Mouse (Mus musculus): ENCODE results near the gene Tab1. TPM values are rescaled to one million over a fixed set of nuclear protein-coding genes. Genes with fewer than 3 reads are reported as not detected.
A peak's percentile ranks its signal among the peaks of the same experiment; 100 is the strongest.

The Tab1 gene
- polyA plus RNA-seq, 1 experiment = 53.8 TPM

- no peaks in the 10 kb centered on the region for H3K27me3 ChIP-seq (ENCODE audit: control insufficient read depth, insufficient read depth, low read length)
- 26% methylated on average over 4 of the region's 4 CpGs for WGBS
Observed at GRCm38 (mm10) chr15:80203406-80203805, 70.5 kb downstream of the Tab1 start.

GRCm38 (mm10) chr15:80206057-80206565 is 73.2 kb downstream of the Tab1 start:
- 85% methylated on average over 3 of the region's 3 CpGs for WGBS
- TF ChIP-seq CTCF (IDR thresholded peaks at IDR 0.05; ENCODE audit: borderline replicate concordance, control insufficient read depth, extremely low read depth, insufficient read depth, low read length, poor library complexity) = no peak
- no peak for TF ChIP-seq POLR2A (IDR thresholded peaks at IDR 0.05; ENCODE audit: control insufficient read depth, extremely low read depth, insufficient read depth, low read length, poor library complexity)
- no peak for DNase-seq
- H3K4me1 ChIP-seq (replicated peaks; ENCODE audit: control insufficient read depth, insufficient read depth, low read length) = no peaks in the 10 kb centered on the region
- H3K27me3 ChIP-seq (ENCODE audit: control insufficient read depth, insufficient read depth, low read length) = no peaks in the 10 kb centered on the region
- no peaks in the 10 kb centered on the region for H3K36me3 ChIP-seq (ENCODE audit: control insufficient read depth, insufficient read depth, low read length)
- no peak overlapping the region for H3K4me3 ChIP-seq (ENCODE audit: control insufficient read depth, insufficient read depth, low read length)
- H3K27ac ChIP-seq (ENCODE audit: control insufficient read depth, insufficient read depth, low read length) = no peak overlapping the region

More at GRCm38 (mm10) chr15:80203406-80203805, 70.5 kb downstream of the Tab1 start:
- Histone ChIP-seq H3K4me3 (ENCODE audit: control insufficient read depth, insufficient read depth, low read length) (no peak overlapping the region), H3K27ac (ENCODE audit: control insufficient read depth, insufficient read depth, low read length) (no peak overlapping the region), H3K4me1 (replicated peaks; ENCODE audit: control insufficient read depth, insufficient read depth, low read length) (no peaks in the 10 kb centered on the region), H3K36me3 (ENCODE audit: control insufficient read depth, insufficient read depth, low read length) (no peaks in the 10 kb centered on the region)
- peak; percentile 51 for DNase-seq
- no peak for TF ChIP-seq POLR2A (IDR thresholded peaks at IDR 0.05; ENCODE audit: control insufficient read depth, extremely low read depth, insufficient read depth, low read length, poor library complexity)
- TF ChIP-seq CTCF (IDR thresholded peaks at IDR 0.05; ENCODE audit: borderline replicate concordance, control insufficient read depth, extremely low read depth, insufficient read depth, low read length, poor library complexity) = no peak

- DNase-seq = no peak
- Histone ChIP-seq H3K4me1 (replicated peaks; ENCODE audit: control insufficient read depth, insufficient read depth, low read length) (no peaks in the 10 kb centered on the region), H3K27ac (ENCODE audit: control insufficient read depth, insufficient read depth, low read length) (no peak overlapping the region), H3K27me3 (ENCODE audit: control insufficient read depth, insufficient read depth, low read length) (no peaks in the 10 kb centered on the region), H3K4me3 (ENCODE audit: control insufficient read depth, insufficient read depth, low read length) (no peak overlapping the region), H3K36me3 (ENCODE audit: control insufficient read depth, insufficient read depth, low read length) (no peaks in the 10 kb centered on the region)
- 67% methylated on average over 4 of the region's 4 CpGs for WGBS
- TF ChIP-seq CTCF (IDR thresholded peaks at IDR 0.05; ENCODE audit: borderline replicate concordance, control insufficient read depth, extremely low read depth, insufficient read depth, low read length, poor library complexity) (no peak), POLR2A (IDR thresholded peaks at IDR 0.05; ENCODE audit: control insufficient read depth, extremely low read depth, insufficient read depth, low read length, poor library complexity) (no peak)
Observed at GRCm38 (mm10) chr15:80208446-80208845, 75.5 kb downstream of the Tab1 start.

Other genes with a start within 250 kb of the Tab1 start
- 92.3 and 98.5 TPM in 2 replicates for gene Apobec3, start 241.5 kb upstream of the Tab1 start, polyA plus RNA-seq (2012; rRNA removed)
- 61.9 and 72.6 TPM in 2 replicates for gene Cbx7, start 162.0 kb upstream of the Tab1 start, polyA plus RNA-seq (2012; rRNA removed)
- gene Pdgfb, start 118.2 kb upstream of the Tab1 start, polyA plus RNA-seq (2012; rRNA removed) = 10.9 and 11.6 TPM in 2 replicates
- 91.8 and 121 TPM in 2 replicates for gene Syngr1, start 41.8 kb upstream of the Tab1 start, polyA plus RNA-seq (2012; rRNA removed)
- gene Rpl3, start 41.3 kb upstream of the Tab1 start, polyA plus RNA-seq (2012; rRNA removed) = 627 and 715 TPM in 2 replicates
- gene Mgat3, start 40.6 kb downstream of the Tab1 start, polyA plus RNA-seq (2012; rRNA removed) = 16.2 and 20.3 TPM in 2 replicates
- gene Mief1, start 100.9 kb downstream of the Tab1 start, polyA plus RNA-seq (2012; rRNA removed) = 32.7 and 36.3 TPM in 2 replicates
- gene AC140267.1, start 102.7 kb downstream of the Tab1 start, polyA plus RNA-seq (2012; rRNA removed) = not detected in 2 replicates
- gene Atf4, start 122.1 kb downstream of the Tab1 start, polyA plus RNA-seq (2012; rRNA removed) = 169 and 179 TPM in 2 replicates
- gene Rps19bp1, start 131.2 kb downstream of the Tab1 start, polyA plus RNA-seq (2012; rRNA removed) = 22.5 and 25.0 TPM in 2 replicates
- 0.30 and 0.42 TPM in 2 replicates for gene Cacna1i, start 154.1 kb downstream of the Tab1 start, polyA plus RNA-seq (2012; rRNA removed)

Data from thymus, adult 2 months (tissue).